In genomic region chr4:148772658-148773057, GRCm38 (mm10) we compare ENCODE assay signal across 25 mouse cellular contexts. TPM values are rescaled to one million over a fixed set of nuclear protein-coding genes. Genes with fewer than 3 reads are reported as not detected.
DNase-seq lines count a peak whose midpoint lies in the region; ATAC-seq lines count a peak whose summit lies in the region.
"Had no signal": no experiment of that assay in that cellular context is flagged by ENCODE, and none has a peak within 500 bp of the region (broad histone marks: within the 10 kb centered on the region; RNA-seq: fewer than 3 reads in every experiment).

No protein-coding gene starts in this region.

- no peak overlapping the region for H3K4me2 ChIP-seq in intestine, embryonic 15.5 days (replicated peaks)
- H3K4me2 ChIP-seq: embryonic facial prominence, embryonic 15.5 days; forebrain, embryonic 15.5 days; heart, embryonic 13.5 days had no signal

- no peaks in the 10 kb centered on the region for H3K9me3 ChIP-seq in intestine, embryonic 15.5 days
- H3K9me3 ChIP-seq: embryonic facial prominence, embryonic 15.5 days; forebrain, embryonic 15.5 days; G1E; heart, embryonic 13.5 days; hindbrain, embryonic 15.5 days had no signal

- peak; percentile 76 for ATAC-seq in common myeloid progenitor, adult 5-6 weeks (replicated peaks; ENCODE audit: low read depth, poor library complexity, severe bottlenecking)
- ATAC-seq in intestine, embryonic 15.5 days = 0 out of 2 replicates have a peak, but pooled peaks have one; percentile 34
- peak; percentile 85 for ATAC-seq in megakaryocyte progenitor cell, adult 5-6 weeks (replicated peaks; ENCODE audit: poor library complexity)
- no peak for ATAC-seq in inflammation-experienced regulatory T-cells, adult 6 months
- ATAC-seq: activated CD4-positive, CD25-positive, alpha-beta regulatory T cell, adult 4 months; CD4-positive, CD25-positive, alpha-beta regulatory T cell, adult 4 months; forebrain, embryonic 15.5 days; Patski had no signal

- no peak overlapping the region for H3K4me3 ChIP-seq in intestine, embryonic 15.5 days (replicated peaks)
- H3K4me3 ChIP-seq: embryonic facial prominence, embryonic 15.5 days; erythroblast, embryonic 14.5 days; forebrain, embryonic 15.5 days; heart, embryonic 13.5 days; hindbrain, embryonic 15.5 days had no signal

- no peak overlapping the region for H3K9ac ChIP-seq in intestine, embryonic 15.5 days
- H3K9ac ChIP-seq: embryonic facial prominence, embryonic 15.5 days; forebrain, embryonic 15.5 days; heart, embryonic 13.5 days; hindbrain, embryonic 15.5 days had no signal

- peaks cover 17% of the 10 kb centered on the region for H3K4me1 ChIP-seq in intestine, embryonic 15.5 days (replicated peaks)

- H3K36me3 ChIP-seq in intestine, embryonic 15.5 days = no peaks in the 10 kb centered on the region
- H3K36me3 ChIP-seq: embryonic facial prominence, embryonic 15.5 days; forebrain, embryonic 15.5 days; G1E; heart, embryonic 13.5 days; hindbrain, embryonic 15.5 days had no signal

- WGBS in intestine, embryonic 15.5 days = 63% methylated on average over 6 of the region's 6 CpGs

- no peak for DNase-seq in right cerebral cortex, adult 2 months (ENCODE audit: low spot score in 2 of 2)
- no peak for DNase-seq in right cerebral cortex, postnatal 36 days (ENCODE audit: low spot score in 2 of 2)
- no peak for DNase-seq in layer of hippocampus, postnatal 36 days
- DNase-seq: adrenal gland, adult 2 months; adrenal gland, postnatal 25 days; B cell, adult 2 months; cerebellum, adult 18-20 months; cerebellum, adult 9-11 months; cerebellum, postnatal 36 days; embryo, embryonic 11 days; gastrocnemius, postnatal 10 days; heart, postnatal 36 days had no signal

- H3K27ac ChIP-seq in intestine, embryonic 15.5 days = no peak overlapping the region
- H3K27ac ChIP-seq: embryonic facial prominence, embryonic 15.5 days; forebrain, embryonic 15.5 days; heart, embryonic 13.5 days; hindbrain, embryonic 15.5 days had no signal

- H3K27me3 ChIP-seq in intestine, embryonic 15.5 days (replicated peaks) = peaks cover 39% of the 10 kb centered on the region

RNA-seq across cellular contexts. Expression of gene Casz1, which starts 31.6 kb away (rescaled TPM):
- total RNA-seq in common myeloid progenitor, adult 5-6 weeks (2017) = 2.2 and 2.5 TPM in 2 replicates
- 4.4 and 6.0 TPM in 2 replicates for polyA plus RNA-seq in intestine, embryonic 15.5 days (2015; fragmentation: Nextera tagmentation; extraction: Ambion mirVana)
- total RNA-seq in megakaryocyte progenitor cell, adult 5-6 weeks (2015) = 4.7 and 5.5 TPM in 2 replicates
- 2.4 and 3.5 TPM in 2 replicates for total RNA-seq in megakaryocyte progenitor cell, adult 5-6 weeks (2017)
- 1 to 10 TPM in 1 of 3 experiments, under 1 TPM in 2; 0.58 to 1.8 (median 0.80) TPM for polyA plus RNA-seq in inflammation-experienced regulatory T-cells, adult 6 months (2017; shearing (Covaris generic))
- under 1 TPM; 0.52 to 0.66 TPM for total RNA-seq in layer of hippocampus, postnatal 36 days (2021)
